Mouse (Mus musculus) hindbrain, embryonic 10.5 days (tissue): ENCODE data around the gene Ppip5k1. TPM values are rescaled to one million over a fixed set of nuclear protein-coding genes. Genes with fewer than 3 reads are reported as not detected.
"Not testable (repeated sequence)": the region's sequence is repeated elsewhere in the genome, so short reads cannot be mapped to it uniquely, and the experiment has no call there.

Source experiments
- DNase-seq: peaks from one replicate; pipeline ENCODE4 v3.0.0-alpha.2; 2017; ENCODE audit warnings: low spot score
- H3K27ac ChIP-seq: fragments of 300-500 bp; sonication (generic); 2 replicates; pipeline ENCODE4 v1.5.1; 2016; ENCODE audit warnings: mild to moderate bottlenecking, moderate library complexity
- H3K27me3 ChIP-seq: fragments of 300-500 bp; sonication (generic); 2 replicates; pipeline ENCODE4 v1.6.1; 2016; ENCODE audit warnings: mild to moderate bottlenecking; ENCODE audit not compliant: poor library complexity, insufficient read depth, severe bottlenecking
- H3K36me3 ChIP-seq: fragments of 300-500 bp; sonication (generic); 2 replicates; pipeline ENCODE4 v1.6.1; 2016; ENCODE audit warnings: mild to moderate bottlenecking, moderate library complexity
- H3K4me1 ChIP-seq: fragments of 300-500 bp; sonication (generic); replicated peaks from 2 replicates; pipeline ENCODE4 v1.6.1; 2016; ENCODE audit warnings: mild to moderate bottlenecking
- H3K4me3 ChIP-seq: fragments of 300-500 bp; sonication (generic); 2 replicates; pipeline ENCODE4 v1.5.1; 2016; ENCODE audit warnings: mild to moderate bottlenecking, moderate library complexity
- H3K9me3 ChIP-seq: fragments of 300-500 bp; sonication (generic); 2 replicates; pipeline ENCODE4 v1.6.1; 2016; ENCODE audit warnings: mild to moderate bottlenecking, moderate library complexity
- WGBS: fragments of 180-500 bp; shearing (Covaris S2); methylation state at CpG from one replicate; pipeline ENCODE4 v1.1.7; 2016; 5-methylcytosine and 5-hydroxymethylcytosine counted together
- polyA plus RNA-seq: library from polyadenylated mRNA; unstranded; fragments of >200 nt; fragmentation: Nextera tagmentation; extraction: Ambion mirVana; gene quantifications from 2 replicates; pipeline ENCODE4 v1.2.1, GENCODE M21; 2016

Ppip5k1 gene
- polyA plus RNA-seq: 10.4 and 10.7 TPM in 2 replicates

DNA sequence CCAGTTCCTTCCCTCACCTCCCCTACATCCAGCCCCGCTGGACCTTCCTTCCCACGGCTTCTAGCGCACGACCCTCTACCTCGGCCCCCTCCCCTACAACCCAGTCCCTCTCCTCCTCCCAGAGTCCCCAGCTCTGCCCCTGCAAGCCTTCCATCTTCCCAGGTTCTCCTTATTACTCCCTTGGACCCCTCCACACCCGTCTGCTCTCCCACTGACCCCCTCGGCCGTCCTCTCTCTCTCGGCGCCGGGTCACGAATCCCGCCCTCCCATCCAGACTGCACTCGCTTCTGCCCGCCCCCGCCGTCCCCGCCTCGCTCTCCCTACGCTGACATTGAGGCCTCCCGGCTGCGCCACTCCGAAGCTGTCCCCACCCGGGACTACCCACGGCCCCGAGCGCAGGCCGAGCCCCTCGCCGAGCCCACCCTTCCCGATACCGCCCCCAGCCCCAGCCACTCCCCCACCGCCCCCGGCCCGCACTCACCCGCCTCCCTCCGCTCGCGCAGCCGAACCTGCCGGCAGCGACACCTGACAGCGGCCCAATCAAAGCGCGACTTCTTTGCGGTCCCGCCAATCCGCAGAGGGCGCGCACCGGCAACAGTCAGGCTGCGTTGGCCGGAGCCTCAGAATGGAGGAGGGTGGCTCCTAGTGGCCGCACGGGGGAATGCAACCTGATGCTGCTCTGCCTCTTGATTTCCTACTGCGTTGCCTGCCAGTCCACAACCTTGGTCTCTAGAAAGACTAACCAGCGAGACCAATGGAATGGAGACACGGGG lies at the start of gene Ppip5k1:
TSS of gene Ppip5k1 (minus strand) at position 577 of the 773 bp plus-strand sequence.
- Histone ChIP-seq H3K4me1 (peaks cover 24% of the 10 kb centered on the region), H3K9me3 (no peaks in the 10 kb centered on the region), H3K27me3 (peaks cover 34% of the 10 kb centered on the region), H3K4me3 (peak within 1 kb of the TSS; percentile 81), H3K36me3 (no peaks in the 10 kb centered on the region), H3K27ac (peak within 1 kb of the TSS; percentile 94)
- peak; percentile 98 for DNase-seq
- under 1% methylated on average over 58 of the region's 58 CpGs for WGBS

DNA sequence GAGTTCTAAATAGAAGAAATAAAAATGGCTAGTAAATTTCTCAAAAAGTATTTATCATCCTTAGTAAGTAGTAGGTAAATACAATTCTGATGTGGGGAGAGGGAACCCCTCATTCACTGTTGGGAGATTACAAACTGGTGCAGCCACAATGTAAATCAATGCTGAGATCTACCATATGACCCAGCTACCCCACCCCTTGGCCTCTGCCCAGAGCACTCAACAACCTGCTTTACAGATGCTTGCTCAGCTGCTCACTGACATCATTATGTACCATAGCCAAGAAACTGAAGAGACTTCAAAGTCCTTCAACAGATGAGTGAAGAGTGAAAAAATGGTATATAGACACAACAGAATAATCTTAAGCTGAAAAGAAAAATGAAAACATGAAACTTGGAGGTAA lies 48.1 kb upstream of the Ppip5k1 start:
- DNase-seq: no peak
- H3K9me3 ChIP-seq: no peaks in the 10 kb centered on the region

DNA sequence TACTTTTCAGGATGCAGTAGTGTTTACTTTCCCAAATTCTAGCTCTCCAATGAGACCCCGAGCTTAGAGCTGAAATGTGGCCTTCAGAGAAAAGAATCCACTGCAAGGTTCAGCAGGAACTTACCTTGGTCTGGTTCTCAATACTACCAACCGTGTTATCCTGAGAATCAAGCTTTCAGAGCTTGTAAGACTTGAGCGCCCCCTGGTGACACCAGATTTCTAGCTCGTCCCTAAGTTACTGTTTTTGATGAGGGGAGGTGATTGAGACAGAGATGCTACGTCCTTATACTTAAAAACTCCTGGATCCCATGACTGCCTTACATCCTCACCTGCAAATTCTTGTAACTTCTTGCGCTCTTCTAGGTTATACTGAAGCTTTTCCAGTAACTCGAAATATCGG lies 41.4 kb upstream of the Ppip5k1 start:
- peak; percentile 74 for DNase-seq
- no peaks in the 10 kb centered on the region for H3K27me3 ChIP-seq
- H3K36me3 ChIP-seq: no peaks in the 10 kb centered on the region
- H3K4me1 ChIP-seq: no peaks in the 10 kb centered on the region
- WGBS: 15% methylated on average over 8 of the region's 8 CpGs
- no peak overlapping the region for H3K4me3 ChIP-seq
- no peaks in the 10 kb centered on the region for H3K9me3 ChIP-seq
- no peak overlapping the region for H3K27ac ChIP-seq

More for the DNA sequence above, 48.1 kb upstream of the Ppip5k1 start:
- Histone ChIP-seq H3K4me1 (no peaks in the 10 kb centered on the region), H3K36me3 (no peaks in the 10 kb centered on the region), H3K27me3 (no peaks in the 10 kb centered on the region), H3K27ac (no peak overlapping the region), H3K4me3 (no peak overlapping the region)

DNA sequence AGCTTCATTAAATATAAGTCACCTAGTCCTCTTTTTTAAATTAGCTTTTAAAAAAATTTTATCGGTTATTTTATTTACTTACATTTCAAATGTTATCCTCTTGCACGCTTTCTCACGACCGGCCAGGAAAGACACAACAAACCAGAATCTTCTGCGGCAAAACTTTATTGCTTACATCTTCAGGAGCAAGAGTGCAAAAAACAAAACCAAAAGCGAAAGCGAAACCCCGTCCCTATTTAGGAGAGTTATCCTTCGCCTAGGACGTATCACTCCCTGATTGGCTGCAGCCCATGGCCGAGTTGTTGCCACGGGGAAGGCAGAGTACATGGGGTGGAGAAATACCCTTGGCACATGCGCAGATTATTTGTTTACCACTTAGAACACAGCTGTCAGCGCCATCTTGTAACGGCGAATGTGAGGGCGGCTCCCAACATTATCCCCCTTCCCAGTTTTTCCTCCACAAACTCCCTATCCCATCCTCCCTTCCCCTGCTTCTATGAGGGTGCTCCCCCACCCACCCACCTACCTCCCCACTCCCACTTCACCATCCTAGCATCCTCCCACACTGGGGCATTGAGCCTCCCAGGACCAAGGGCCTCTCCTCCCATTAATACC lies 31.9 kb upstream of the Ppip5k1 start, which contains the start of gene Strc:
TSS of gene Strc (minus strand) at position 208 of the 615 bp plus-strand sequence.
- H3K4me1 ChIP-seq, H3K4me3 ChIP-seq, H3K36me3 ChIP-seq, H3K27ac ChIP-seq, DNase-seq, H3K27me3 ChIP-seq, H3K9me3 ChIP-seq: not testable (repeated sequence)
- 95% methylated on average over 17 of the region's 17 CpGs for WGBS

DNA sequence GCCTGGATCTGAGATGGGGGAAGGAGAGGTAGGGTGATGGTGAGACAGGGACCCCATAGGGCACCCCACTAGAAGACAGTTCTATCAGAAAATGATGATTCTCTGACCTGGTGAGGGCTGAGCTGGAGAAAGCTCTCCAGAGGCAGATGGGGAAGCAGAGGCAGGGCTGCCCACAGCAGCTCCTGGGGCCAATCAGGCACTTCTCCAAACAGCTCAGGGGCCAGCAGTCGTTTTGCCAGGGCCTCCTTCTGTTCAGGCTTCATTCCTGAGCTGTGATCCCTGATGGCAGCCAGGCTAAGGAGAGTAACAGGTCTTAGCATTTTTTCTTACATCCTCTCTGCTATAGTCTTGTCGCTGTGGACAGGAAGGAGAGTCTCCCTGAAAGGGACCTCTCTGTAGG lies 19.6 kb upstream of the Ppip5k1 start:
- 49% methylated on average over 2 of the region's 2 CpGs for WGBS
- no peaks in the 10 kb centered on the region for H3K36me3 ChIP-seq
- no peaks in the 10 kb centered on the region for H3K9me3 ChIP-seq
- peaks cover 11% of the 10 kb centered on the region; the same call in 1 of the 2 replicates for H3K4me1 ChIP-seq
- no peak for DNase-seq
- H3K27me3 ChIP-seq: peaks cover 7% of the 10 kb centered on the region; the same call in 1 of the 2 replicates
- no peak overlapping the region for H3K4me3 ChIP-seq
- H3K27ac ChIP-seq: no peak overlapping the region

DNA sequence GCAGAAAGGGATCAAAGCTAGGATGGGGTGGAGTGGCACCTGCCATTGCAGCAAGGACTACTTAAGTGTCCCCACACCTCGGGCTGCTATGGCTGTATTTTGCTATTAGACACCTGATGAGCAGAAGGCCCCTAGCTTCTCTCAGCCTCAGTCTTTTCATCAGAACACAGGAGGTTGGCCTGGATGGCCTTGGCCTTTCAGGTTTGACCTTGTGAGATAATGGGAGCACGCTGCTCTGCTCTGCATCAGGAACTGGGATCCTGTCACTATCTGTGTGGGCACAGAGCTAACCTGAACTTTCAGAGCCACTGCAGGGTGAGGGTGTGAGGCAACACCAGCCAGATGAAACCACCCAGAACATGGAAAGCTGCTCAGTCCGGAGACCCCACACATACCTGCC lies 17.1 kb upstream of the Ppip5k1 start:
- Histone ChIP-seq H3K27ac (no peak overlapping the region), H3K36me3 (no peaks in the 10 kb centered on the region), H3K4me3 (no peak overlapping the region), H3K27me3 (peaks cover 7% of the 10 kb centered on the region; the same call in 1 of the 2 replicates), H3K4me1 (peaks cover 8% of the 10 kb centered on the region; the same call in 1 of the 2 replicates), H3K9me3 (no peaks in the 10 kb centered on the region)
- no peak for DNase-seq
- WGBS: 83% methylated on average over 3 of the region's 3 CpGs

DNA sequence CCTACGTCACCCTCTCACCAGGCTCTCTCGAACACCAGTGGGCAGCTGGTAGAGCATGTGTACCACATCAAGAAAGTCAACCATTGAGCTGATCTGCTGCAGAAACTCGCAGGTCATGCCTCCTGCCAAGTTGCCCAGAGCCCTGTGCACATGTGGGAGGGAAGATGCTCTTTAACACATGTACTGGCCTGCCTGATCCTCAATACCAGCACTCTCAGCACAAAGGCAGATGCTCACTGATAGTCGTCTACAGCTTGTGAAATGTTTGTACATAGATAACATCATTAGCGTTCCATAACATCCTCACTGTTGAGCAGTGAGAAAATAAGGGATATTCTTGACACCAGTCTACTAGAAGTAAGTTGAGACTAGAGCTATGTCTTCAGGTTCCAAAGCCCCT lies 15.7 kb upstream of the Ppip5k1 start:
- H3K27me3 ChIP-seq: no peaks in the 10 kb centered on the region; the same call in 1 of the 2 replicates
- no peaks in the 10 kb centered on the region for H3K36me3 ChIP-seq
- H3K9me3 ChIP-seq: no peaks in the 10 kb centered on the region
- WGBS: 83% methylated on average over 5 of the region's 5 CpGs
- DNase-seq: no peak
- H3K27ac ChIP-seq: no peak overlapping the region
- H3K4me3 ChIP-seq: no peak overlapping the region
- no peaks in the 10 kb centered on the region for H3K4me1 ChIP-seq

DNA sequence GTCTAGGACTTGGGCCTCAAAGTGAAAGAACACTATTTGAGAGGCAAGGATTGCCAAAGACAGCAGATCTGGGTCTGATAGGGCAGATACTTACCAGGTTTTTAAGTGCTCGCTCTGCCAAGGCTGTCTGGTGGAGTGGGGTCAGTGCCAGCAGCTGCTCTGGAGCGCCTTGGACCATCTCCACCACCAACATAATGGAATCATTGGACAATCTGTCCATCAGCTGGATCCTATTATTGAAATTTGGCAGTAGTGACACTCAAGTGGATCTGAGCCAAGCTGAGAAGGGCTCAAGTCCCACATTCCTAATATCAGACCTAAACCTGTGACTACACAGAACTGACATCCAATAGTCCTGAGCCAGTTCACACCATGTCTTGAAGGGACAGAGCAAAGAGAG lies 13.6 kb upstream of the Ppip5k1 start:
- no peaks in the 10 kb centered on the region for H3K36me3 ChIP-seq
- no peaks in the 10 kb centered on the region for H3K27me3 ChIP-seq
- no peak overlapping the region for H3K27ac ChIP-seq
- 80% methylated on average over 2 of the region's 2 CpGs for WGBS
- no peak for DNase-seq
- H3K4me1 ChIP-seq: no peaks in the 10 kb centered on the region
- H3K4me3 ChIP-seq: no peak overlapping the region
- no peaks in the 10 kb centered on the region for H3K9me3 ChIP-seq

DNA sequence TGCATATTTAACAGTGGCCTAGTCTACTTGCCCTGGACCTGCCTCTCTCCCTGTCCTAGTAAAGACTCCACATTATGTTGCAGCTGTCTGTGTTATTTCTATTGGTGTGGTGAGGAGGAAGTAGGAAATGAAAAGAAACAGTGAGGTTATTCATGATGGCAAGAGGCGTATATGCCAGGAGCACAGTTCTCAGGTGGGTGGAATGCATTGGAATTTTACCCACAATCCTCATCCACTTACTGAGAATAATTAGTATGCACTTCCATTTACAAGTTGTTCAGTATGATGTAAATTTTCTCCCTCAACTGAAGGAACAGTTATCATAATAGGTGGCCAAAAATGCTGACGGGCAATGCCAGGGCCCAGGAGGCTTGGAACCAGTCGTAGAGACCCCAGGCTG lies 8.5 kb upstream of the Ppip5k1 start:
- WGBS: 83% methylated on average over 3 of the region's 3 CpGs
- no peak overlapping the region for H3K27ac ChIP-seq
- no peak for DNase-seq
- H3K36me3 ChIP-seq: no peaks in the 10 kb centered on the region
- no peaks in the 10 kb centered on the region for H3K9me3 ChIP-seq
- no peak overlapping the region for H3K4me3 ChIP-seq
- H3K4me1 ChIP-seq: peaks cover 8% of the 10 kb centered on the region
- H3K27me3 ChIP-seq: peaks cover 17% of the 10 kb centered on the region

DNA sequence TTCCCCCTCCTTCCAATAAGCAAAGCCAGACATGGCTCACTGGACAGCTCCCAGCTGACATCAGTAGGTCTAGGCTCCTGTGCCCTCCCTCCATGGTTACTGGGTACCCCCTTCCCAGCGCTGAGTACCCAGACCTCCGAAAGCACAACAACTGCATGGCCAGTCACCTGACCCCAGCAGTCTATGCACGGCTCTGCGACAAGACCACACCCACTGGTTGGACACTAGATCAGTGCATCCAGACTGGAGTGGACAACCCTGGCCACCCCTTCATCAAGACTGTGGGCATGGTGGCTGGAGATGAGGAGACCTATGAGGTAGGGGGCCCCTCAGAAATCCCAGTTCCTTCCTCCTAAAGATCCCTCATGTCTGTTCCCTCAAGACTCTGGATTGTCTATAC lies 4.3 kb upstream of the Ppip5k1 start:
- Histone ChIP-seq H3K9me3 (no peaks in the 10 kb centered on the region), H3K4me3 (no peak overlapping the region), H3K27me3 (peaks cover 38% of the 10 kb centered on the region), H3K27ac (no peak overlapping the region), H3K4me1 (peaks cover 18% of the 10 kb centered on the region), H3K36me3 (no peaks in the 10 kb centered on the region)
- DNase-seq: no peak
- WGBS: 54% methylated on average over 4 of the region's 4 CpGs

DNA sequence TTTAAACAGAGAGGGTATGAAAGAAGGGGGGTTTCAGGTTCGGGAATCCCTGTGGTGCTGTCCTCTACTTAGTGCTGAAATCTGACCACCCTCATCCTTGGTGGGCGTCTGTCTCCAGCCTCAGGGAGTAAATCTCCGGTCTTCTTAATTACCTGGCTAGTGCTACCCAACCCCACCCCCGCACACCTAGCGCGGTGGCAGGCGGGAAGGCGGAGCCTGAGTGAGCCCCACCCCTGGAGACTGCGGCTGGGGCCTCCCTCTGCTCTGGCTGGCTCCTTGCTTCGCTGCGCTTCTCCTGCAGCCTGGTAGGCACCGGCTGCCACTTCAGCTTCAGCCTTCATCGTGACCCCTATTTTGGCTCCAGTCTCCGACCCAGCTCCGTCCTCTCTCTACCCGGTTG lies 3.2 kb upstream of the Ppip5k1 start:
- H3K9me3 ChIP-seq: no peaks in the 10 kb centered on the region
- peaks cover 38% of the 10 kb centered on the region for H3K27me3 ChIP-seq
- H3K4me1 ChIP-seq: peaks cover 24% of the 10 kb centered on the region
- DNase-seq: peak; percentile 47
- H3K4me3 ChIP-seq: peak overlapping the region; percentile 49
- H3K36me3 ChIP-seq: no peaks in the 10 kb centered on the region
- WGBS: under 1% methylated on average over 16 of the region's 16 CpGs
- H3K27ac ChIP-seq: peak overlapping the region; percentile 70

DNA sequence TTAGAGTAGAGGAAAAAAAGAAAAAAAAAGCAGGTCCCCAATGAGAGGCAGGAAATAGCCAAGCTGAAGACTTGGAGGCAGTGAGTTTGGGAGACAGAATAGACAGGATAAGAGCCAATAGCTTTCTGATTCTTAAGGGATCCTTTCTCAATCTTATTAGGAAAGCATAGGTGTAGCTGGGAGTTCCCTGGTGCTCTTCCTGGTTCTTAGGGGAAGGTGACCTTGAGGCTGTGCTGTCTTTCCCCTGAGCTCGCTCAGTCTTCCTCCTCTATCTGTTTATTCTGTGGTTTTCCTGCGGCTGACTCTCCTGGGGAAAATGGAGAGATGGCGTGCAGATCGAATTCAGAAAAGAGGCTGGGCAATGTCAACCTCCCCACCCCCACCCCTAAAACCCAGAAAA lies 2.8 kb upstream of the Ppip5k1 start:
- H3K36me3 ChIP-seq: no peaks in the 10 kb centered on the region
- H3K4me1 ChIP-seq: peaks cover 24% of the 10 kb centered on the region
- H3K4me3 ChIP-seq: peak overlapping the region; percentile 49
- no peaks in the 10 kb centered on the region for H3K9me3 ChIP-seq
- no peak overlapping the region for H3K27ac ChIP-seq
- DNase-seq: no peak
- peaks cover 38% of the 10 kb centered on the region for H3K27me3 ChIP-seq
- WGBS: 3% methylated on average over 4 of the region's 4 CpGs

DNA sequence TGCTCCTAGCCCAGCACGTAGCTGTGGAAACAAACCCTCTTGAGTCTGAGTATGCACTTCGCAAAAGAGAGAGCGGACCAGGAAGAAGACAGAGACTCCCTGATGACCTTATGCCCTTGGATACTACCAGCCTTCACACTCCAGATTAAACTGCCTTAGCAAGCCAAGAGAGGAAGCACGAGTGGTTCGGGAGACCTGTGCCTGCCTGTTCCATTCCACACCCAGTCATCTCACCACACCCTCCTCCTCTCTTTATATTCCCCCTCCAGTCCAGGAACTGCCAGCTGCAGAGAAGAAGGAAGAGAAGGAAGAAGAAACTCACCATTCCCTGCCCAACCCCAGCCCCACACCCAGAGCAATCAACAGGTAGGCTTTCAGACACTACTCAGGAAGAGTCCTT lies 2.3 kb upstream of the Ppip5k1 start, which contains the start of gene Ckmt1:
TSS of gene Ckmt1 (plus strand) at position 221 of the 400 bp plus-strand sequence.
- Histone ChIP-seq H3K27ac (peak within 1 kb of the TSS; percentile 70), H3K9me3 (no peaks in the 10 kb centered on the region), H3K4me3 (peak within 1 kb of the TSS; percentile 49), H3K36me3 (no peaks in the 10 kb centered on the region), H3K4me1 (peaks cover 24% of the 10 kb centered on the region), H3K27me3 (peaks cover 38% of the 10 kb centered on the region)
- 76% methylated on average over 5 of the region's 5 CpGs for whole genome bisulfite sequencing
- DNase-seq: no peak
